Mouse (Mus musculus) mouse embryonic stem cell (cell line): ENCODE data around the gene Abr.

Experiments
- in situ Hi-C, 2 experiments: fragments of 300-500 bp; cut with MboI; formaldehyde crosslinking; loops; 1 replicate in 1 of 2; 3 replicates in 1 of 2; pipeline ENCODE4 v1.14.3; 2019 to 2020; ENCODE audit warnings: low sequenced_read_pairs in 2 of 2, low pct_unique_long_range_greater_than_20kb in 1 of 2, mixed read lengths in 1 of 2; ENCODE audit not compliant: unreplicated experiment in 1 of 2

Abr gene

DNA sequence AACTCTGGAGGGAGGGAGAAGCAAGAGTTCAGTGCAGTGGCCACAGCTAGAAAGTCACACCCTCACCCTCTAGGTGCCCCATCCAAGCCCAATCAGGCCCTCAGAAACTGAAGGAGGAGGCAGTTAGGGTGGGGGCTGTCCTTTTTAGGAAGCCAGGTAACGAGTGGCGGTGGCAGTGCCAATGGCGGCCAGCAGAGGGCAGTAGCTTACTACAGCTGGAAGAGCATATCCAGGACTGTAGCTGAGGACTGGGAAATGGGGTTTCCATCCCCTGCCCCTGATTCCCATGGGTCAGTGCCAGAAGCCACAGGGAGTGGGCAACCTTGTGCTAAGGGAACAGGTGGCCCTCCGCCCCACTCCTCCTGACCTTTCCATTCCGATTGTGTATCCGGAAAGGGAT lies 165.9 kb downstream of the Abr start:
- in situ Hi-C loops, result loop anchor here in 1 of 2 experiments (10.0 kb wide), 1 partner anchor 119 kb away; no protein-coding TSS in a partner anchor

DNA sequence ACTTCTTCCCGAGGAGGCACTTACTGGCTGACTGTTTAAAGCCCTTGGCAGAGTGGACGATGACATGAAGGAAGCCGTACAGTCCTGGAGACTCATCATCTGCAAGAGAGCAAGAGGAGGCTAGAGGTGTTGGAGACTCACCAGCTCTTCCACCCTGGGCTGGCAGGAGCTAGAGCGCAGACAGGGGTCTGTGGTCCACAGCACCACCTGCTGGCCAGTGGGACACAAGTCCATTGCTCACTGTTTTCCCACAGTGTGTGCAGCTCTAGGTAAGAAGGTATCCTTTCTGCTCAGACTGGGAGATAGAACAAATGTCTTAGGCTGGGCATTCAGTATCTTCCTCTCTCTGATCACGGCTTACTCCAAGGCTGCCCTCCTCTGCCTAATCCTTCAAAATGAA lies 167.6 kb downstream of the Abr start:
- in situ Hi-C loops, result loop anchor here in 1 of 2 experiments (10.0 kb wide), 1 partner anchor 120 kb away; no protein-coding TSS in a partner anchor

DNA sequence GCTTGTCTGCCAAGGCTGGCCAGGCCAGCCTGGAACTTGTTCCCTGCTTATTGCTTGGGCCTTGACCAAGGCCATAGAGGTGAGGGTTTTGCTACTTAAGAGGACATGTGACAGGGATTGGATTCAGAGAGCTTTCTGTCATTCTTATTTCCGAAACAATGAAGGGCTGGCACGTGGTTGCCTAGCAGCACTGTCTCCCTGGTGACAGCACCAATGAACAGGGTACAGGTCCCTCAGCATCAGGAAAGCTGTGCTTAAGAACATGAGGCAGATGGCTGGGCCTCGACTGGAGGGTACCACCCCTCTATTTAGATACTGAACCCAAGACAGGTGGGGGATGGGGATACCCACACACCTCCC lies 171.9 kb downstream of the Abr start:
- in situ Hi-C loops, result loop anchor here in 1 of 2 experiments (10.0 kb wide), 1 partner anchor 125 kb away; no protein-coding TSS in a partner anchor

DNA sequence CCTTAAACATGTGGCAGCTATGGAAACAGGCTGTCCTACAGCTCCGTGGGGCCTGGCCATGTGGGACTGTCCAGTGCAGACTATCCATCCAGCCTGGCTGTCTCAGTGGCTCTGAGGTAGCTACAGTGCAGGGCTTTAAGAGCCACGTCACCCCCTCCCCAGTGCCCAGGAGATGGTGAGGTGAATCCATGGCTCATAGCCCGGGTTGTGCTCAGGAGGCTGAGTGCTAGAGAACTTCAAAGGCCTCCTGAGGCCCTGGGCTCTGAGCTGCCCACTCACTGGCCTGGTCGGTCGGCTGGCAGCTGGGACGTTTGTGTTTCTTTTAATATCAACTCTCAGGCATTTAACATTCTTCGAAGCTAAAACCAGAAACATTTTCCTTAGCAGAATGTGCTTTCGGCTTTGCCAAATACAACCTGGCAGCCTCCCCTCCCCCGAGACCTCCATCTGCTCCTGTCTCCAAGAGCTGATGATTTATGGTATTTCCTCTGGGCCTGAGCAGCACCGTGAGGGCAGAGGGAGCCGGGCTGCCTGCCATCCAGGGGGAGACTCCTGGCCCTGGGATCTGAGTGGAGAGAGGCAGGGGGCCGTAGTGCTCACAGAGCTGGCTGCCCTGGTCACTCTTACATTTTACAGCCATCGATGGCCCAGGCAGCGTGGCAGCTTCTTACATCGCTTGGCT lies 172.5 kb downstream of the Abr start:
- in situ Hi-C loops, result loop anchor here in 1 of 2 experiments (10.0 kb wide), 1 partner anchor 125 kb away; no protein-coding TSS in a partner anchor

DNA sequence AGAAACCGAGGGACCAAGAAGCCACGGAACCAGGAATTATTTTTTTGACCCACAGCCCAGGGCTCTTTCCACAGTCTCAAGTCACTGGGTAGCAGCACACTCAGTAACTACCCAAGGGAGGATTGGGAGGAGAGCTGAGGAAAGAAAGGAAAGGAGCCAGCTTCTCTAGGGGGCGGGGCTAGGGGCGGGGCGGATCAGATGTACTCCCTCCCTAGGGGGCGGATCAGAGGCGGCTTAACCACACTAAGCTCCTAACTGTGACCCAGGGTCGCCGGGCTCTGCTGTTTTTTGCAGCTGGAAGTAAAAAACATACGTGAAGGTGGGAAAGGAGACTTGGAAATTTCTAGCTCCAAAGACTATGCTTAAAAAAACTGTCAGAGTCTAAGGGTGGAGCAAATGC lies 175.9 kb downstream of the Abr start:
- in situ Hi-C loops, result no loop called here

DNA sequence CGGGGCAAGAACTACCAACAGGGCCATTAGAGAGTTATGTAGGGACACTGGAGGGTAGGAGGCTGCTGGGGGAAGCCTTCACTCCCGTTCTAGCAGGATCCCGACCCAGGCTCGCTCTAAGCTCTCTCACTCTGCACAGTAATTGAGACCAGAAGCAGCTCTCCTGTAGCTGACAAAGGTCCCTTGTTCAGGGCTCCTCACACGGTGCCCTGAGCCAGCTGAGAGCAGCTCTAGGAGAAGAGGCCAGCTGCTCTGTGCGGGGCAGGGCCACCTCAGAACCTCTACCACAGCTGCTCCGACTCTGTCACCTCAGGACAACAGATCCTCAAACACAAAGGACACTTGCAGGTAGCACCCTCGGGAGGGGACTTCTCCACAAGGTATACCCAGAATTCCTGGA lies 176.7 kb downstream of the Abr start:
- in situ Hi-C loops, result no loop called here

DNA sequence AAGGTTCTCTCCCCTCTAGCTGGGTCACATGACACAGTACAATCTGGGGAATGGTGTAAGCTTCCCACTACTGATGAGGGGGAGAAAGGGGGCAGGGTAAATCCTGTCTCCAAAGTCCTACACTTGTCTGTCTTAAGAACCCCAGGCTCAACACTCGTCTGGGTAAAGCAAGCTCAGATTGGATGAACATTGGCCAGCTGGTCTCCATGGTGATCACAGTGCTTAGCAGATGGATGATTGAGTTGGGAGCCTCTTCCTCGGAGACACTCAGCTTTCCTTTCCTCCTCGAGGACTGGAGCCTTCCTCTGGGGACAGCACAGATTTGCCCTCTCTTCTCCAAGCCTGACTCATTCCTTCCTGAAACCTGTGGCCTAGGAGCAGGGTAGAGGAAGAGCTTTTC lies 182.4 kb downstream of the Abr start:
- in situ Hi-C loops, result loop anchor here in 1 of 2 experiments (10.0 kb wide), 1 partner anchor 205 kb away; no protein-coding TSS in a partner anchor

DNA sequence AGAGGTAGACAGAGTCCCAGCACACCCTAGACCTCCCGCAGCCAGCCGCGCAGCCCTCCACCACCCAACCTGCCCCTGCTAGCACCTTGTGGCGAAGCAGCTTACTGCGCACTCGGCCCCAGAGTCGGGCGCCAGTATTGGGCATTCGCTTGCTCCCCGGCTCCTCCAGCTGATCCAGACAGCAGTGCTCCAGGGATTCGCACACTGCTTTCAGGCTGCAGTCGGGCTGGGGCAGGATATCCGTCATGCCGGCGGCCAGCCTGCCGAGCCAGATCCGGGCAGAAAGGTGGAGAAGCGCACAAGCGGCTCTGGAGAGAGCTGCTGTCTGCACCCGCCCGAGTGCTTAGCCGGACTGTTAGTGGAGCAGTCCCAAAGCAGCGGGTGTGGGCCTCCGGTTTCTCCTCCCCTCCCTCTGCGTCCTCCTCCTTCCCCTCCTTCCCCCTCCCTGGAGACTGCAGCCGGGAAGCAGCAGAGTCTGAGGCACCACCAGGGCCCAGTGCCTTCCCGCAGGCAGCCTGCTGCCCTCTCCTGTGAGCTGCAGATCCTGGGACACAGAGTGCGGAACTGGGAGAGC lies 185.2 kb downstream of the Abr start:
- in situ Hi-C loops, result loop anchor here in 1 of 2 experiments (10.0 kb wide), 1 partner anchor 208 kb away; no protein-coding TSS in a partner anchor

DNA sequence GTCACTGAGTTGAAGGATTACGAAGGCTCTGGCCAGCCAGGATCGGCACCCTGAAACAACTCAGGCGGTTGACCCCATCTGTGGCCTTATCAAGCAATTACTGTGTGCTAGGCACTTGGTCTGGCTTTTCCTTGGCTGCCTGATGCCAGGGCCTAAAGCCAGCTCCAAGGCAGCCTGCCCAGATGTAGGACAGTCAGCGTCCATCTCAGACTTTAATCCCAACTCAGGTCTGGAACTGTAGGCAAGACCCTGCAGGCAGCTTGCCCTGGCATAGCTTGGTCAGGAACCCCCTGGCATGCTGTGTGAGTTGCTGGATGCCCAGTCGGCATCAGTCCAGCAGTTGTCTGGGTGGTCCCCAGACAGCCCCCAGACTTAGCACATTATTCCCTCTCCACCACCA lies 186.1 kb downstream of the Abr start:
- in situ Hi-C loops, result loop anchor here in 1 of 2 experiments (10.0 kb wide), 1 partner anchor 209 kb away; no protein-coding TSS in a partner anchor

DNA sequence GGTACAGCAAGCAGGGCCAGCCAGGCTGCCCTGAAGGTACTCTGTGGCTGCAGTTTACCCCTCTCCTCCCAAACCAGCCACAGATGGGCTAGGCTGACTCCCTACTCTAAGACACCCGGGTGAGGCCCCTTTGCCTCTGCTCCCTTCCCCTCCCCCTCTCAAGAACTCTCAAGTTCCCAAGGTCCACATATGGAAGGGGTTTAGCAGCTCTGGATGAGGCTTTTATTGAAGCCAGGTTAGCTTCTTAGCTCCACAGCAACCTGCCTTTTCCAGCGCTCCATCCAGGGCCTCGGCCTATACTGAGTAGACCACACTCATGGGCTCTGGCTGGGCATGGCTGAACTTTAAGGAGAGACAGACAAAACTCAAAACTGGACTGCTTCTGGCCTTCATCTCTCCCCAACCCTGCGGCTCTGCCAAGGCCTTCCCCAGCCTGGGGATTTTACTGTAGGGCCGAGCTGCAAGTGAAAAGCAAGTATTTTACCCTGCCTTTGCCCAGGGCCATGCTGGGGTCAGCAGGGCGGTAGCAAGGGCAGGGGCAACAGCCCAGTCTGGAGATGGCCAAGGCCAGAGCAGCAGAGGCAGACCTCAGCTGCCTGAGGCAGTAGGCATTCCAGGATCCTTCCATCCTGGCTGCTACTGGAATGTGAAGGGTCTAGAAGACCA lies 192.0 kb downstream of the Abr start:
- in situ Hi-C loops, result loop anchor here in 1 of 2 experiments (10.0 kb wide), 1 partner anchor 215 kb away; no protein-coding TSS in a partner anchor

DNA sequence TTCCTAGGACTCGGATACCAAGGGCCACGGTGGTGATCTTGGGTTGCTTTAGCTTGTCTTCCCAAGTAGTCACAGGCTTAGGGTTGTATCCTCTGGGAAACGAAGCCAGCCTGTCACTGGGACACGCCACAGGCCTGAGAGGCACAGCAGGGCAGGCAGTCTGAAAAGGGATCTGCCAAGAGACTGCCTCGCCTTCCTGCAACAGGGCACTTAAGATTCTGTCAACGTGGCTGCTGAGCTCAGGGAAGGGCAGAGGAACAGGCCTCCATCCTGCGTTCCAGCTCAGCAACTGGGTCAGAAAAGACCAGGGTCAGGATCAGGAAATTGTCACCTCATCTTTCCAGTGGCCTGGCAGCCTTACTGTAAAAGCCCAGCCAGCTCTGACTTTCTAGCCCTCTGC lies 192.6 kb downstream of the Abr start:
- in situ Hi-C loops, result no loop called here

DNA sequence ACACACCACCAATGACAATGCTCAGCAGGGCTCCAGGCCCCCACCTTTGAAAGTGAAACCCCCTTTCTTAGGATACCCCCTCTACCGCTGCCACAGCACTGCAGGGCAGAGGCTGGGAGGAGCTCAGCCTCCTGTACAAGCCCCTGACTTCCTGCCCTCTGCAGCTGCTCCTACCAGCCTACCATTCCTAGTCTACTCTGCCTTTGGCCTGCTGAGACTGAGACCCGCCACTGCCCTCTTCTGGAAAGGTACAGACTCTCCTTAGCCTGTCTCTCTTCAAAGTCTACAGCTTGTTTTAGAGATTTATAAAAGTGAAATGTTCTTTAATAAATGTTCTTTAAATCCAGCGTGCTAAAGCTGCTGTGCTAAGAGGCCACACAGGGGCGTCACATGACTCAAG lies 193.1 kb downstream of the Abr start:
- in situ Hi-C loops, result no loop called here

DNA sequence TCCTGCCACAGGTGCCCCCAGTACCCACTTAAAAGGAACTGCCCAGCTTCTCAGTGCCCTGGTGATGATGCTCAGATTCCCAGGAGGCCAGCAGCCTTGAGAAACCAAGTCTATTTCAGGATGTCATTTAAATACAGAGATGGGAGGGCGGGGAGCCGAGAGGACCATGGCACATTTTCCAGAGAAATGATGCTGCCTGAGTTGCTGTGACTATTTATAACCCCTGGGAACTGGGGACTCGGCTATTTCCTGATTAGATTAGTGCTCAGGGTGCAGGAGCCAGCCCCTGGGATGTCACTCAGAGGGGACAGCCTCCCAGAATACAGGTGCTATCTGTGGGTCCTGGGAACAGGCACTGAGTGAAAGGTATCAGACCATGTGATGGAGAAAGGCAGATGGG lies 194.3 kb downstream of the Abr start:
- in situ Hi-C loops, result no loop called here

DNA sequence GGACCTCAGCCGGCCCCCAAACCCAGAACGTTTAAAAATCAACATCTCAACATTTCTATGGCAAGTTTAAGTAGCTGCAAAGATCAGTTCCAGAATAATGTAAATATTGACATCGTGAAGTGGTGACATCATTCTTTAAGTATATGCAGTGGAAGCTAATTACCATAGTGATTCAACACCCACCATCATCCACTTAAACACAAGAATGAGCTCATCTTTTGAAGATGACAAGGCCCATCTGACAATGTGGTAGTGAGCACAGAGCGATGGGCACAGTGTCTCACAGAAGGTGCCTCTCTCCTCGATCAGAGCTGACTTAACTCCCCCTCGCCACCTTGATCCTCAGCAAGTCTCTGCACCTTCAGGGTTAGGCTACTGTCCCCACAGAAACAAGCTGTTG lies 196.4 kb downstream of the Abr start:
- in situ Hi-C loops, result no loop called here

DNA sequence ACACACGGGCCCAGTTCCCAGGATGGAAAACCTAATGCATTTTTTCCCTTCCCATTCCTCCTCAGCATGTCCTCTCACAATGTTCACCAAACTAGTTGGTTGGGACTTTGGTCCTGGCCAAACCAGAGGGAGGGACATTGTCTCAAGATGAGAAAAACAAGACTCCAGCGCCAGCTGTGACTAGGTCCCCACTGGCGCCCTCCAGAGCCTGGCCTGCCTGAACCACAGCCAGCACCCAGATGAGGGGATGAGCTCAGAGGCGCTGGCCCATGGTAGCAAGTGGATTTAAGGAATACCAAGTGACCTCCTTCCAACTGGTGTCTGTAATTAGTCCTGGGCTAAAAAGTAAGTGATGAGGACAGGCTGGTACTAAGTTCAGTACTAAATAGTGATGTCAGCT lies 201.2 kb downstream of the Abr start:
- in situ Hi-C loops, result no loop called here

DNA sequence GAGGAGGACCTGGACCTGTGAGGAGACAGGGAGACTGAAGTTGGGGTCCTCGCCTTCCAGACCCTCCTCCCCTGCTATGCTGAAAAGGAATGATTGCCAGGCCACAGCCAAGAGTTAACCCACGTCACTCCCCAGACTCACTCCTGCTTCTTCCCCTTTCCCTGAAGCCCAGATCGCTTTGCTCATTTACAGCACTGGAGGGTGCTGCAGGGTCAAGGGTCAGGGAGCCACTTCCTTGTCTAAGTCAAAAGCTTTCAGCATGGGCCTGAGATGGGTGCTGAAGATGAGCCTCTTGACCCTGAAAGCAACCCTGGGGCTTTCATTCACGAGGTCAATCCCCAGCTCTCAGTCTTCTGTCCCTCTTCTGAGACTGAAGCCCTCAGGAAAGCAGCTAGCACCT lies 202.9 kb downstream of the Abr start:
- in situ Hi-C loops, result no loop called here

DNA sequence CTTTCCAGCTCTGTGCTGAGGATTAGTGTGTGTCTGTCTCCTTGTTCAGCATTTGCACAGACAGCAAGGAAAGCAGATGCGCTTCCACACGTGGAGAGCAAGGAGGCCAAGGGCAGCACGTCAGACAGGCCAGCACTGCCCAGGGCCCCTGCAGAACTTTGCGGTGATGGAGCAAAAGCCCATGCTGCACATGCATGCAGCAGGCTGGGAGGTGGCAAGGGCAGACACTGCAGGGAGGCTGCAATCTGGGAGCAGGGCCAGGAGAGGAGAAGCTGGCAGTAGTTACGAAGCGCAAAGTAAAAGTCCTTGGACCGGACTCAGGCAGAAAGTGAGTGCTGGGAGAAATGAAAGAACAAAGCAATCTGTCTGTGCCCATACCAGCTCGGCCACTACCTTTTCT lies 203.7 kb downstream of the Abr start:
- in situ Hi-C loops, result no loop called here

DNA sequence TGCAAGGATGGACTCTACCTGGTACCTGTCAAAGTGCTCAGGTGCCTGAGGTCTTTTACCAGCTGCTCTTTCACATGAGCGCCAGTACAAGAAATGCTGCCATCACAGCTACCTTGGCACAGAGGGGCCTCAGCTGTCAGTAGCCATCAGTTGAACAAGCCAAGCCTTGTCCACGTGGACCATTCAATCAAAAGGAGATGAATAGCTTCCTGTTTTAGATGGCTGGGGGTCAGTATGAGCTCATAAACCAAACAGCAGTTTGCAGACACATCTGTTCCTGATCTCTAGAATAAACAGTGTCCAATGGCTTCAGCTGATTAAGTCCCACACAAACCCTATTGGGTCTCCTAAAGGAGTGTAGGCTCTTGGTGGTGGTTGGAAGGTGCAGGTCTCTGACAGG lies 206.1 kb downstream of the Abr start:
- in situ Hi-C loops, result no loop called here

DNA sequence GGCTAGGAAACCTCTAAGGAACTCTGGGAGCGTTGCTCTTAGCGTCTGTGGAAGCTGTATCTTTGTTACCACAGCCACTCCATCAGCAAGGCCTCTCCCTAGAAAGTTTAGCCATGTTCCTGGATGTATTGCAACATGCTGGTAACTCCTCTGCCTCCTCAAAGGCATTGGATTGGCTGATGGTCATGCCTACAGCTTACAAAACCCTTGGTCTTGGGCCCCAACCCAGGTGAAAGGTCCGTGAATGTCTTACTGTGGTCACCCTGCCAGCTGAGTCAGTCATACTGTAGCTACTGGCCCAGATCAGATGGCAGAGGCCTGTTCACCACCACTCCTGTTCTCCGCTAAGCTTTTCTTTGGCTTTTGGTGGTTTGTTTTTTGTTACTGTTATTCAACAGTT lies 207.1 kb downstream of the Abr start:
- in situ Hi-C loops, result no loop called here
